Mouse (Mus musculus) stomach, embryonic 16.5 days (tissue): ENCODE results near the gene Arih1. TPM values are rescaled to one million over a fixed set of nuclear protein-coding genes. Genes with fewer than 3 reads are reported as not detected.

Experiments
- ATAC-seq: fragments of 200-750 bp; cut with Nextera tagmentation; 2 replicates; pipeline ENCODE4 v1.8.0; 2017; ENCODE audit warnings: moderate number of reproducible peaks, moderate TSS enrichment; ENCODE audit not compliant: insufficient read depth, low FRiP score
- H3K27ac ChIP-seq: fragments of 300-500 bp; sonication (generic); 2 replicates; pipeline ENCODE4 v1.5.1; 2014; ENCODE audit warnings: low read length
- H3K27me3 ChIP-seq: fragments of 300-500 bp; sonication (generic); 2 replicates; pipeline ENCODE4 v1.6.1; 2014; ENCODE audit warnings: low read length, control low read depth, mixed read lengths; ENCODE audit not compliant: control insufficient read depth, insufficient read depth
- H3K36me3 ChIP-seq: fragments of 300-500 bp; sonication (generic); 2 replicates; pipeline ENCODE4 v1.6.1; 2014; ENCODE audit warnings: low read length; ENCODE audit not compliant: control insufficient read depth, insufficient read depth
- H3K4me1 ChIP-seq: fragments of 300-500 bp; sonication (generic); 2 replicates; pipeline ENCODE4 v1.6.1; 2014; ENCODE audit warnings: low read length, control low read depth, mixed read lengths; ENCODE audit not compliant: control insufficient read depth, insufficient read depth
- H3K4me2 ChIP-seq: fragments of 300-500 bp; sonication (generic); 2 replicates; pipeline ENCODE4 v1.6.1; 2014; ENCODE audit warnings: low read depth, low read length, mixed read lengths
- H3K4me3 ChIP-seq: fragments of 300-500 bp; sonication (generic); replicated peaks from 2 replicates; pipeline ENCODE4 v1.5.1; 2014; ENCODE audit warnings: mild to moderate bottlenecking, low read length
- H3K9ac ChIP-seq: fragments of 300-500 bp; sonication (generic); 2 replicates; pipeline ENCODE4 v1.6.1; 2014; ENCODE audit warnings: low read length
- H3K9me3 ChIP-seq: fragments of 300-500 bp; sonication (generic); replicated peaks from 2 replicates; pipeline ENCODE4 v1.6.1; 2016; ENCODE audit warnings: low read length, control low read depth; ENCODE audit not compliant: control insufficient read depth
- WGBS: fragments of 180-500 bp; shearing (Covaris S2); extraction: QIAGEN DNeasy Blood & Tissue Kit; methylation state at CpG from one replicate; pipeline ENCODE4 v1.1.7; 2014; 5-methylcytosine and 5-hydroxymethylcytosine counted together
- polyA plus RNA-seq: library from polyadenylated mRNA; unstranded; fragments of >200 nt; fragmentation: Nextera tagmentation; extraction: Ambion mirVana; gene quantifications from 2 replicates; pipeline ENCODE4 v1.2.1, GENCODE M21; 2015

The Arih1 gene
- polyA plus RNA-seq, 1 experiment from 2014 or later: 12.3 TPM

- ATAC-seq: no peak
- 58% methylated on average over 5 of the region's 5 CpGs for WGBS
- Histone ChIP-seq H3K4me2 (no peak overlapping the region), H3K4me1 (no peaks in the 10 kb centered on the region), H3K9me3 (no peaks in the 10 kb centered on the region), H3K27me3 (no peaks in the 10 kb centered on the region), H3K9ac (no peak overlapping the region), H3K27ac (no peak overlapping the region), H3K4me3 (no peak overlapping the region), H3K36me3 (no peaks in the 10 kb centered on the region)
Observed at GRCm38 (mm10) chr9:59518976-59519375, 32.6 kb upstream of the Arih1 start.

- Histone ChIP-seq H3K4me3 (no peak overlapping the region), H3K4me1 (no peaks in the 10 kb centered on the region), H3K36me3 (no peaks in the 10 kb centered on the region), H3K9ac (no peak overlapping the region), H3K27me3 (no peaks in the 10 kb centered on the region), H3K27ac (no peak overlapping the region), H3K4me2 (no peak overlapping the region), H3K9me3 (no peaks in the 10 kb centered on the region)
- WGBS: 48% methylated on average over 7 of the region's 7 CpGs
- ATAC-seq: no peak
Observed at GRCm38 (mm10) chr9:59517127-59517526, 30.7 kb upstream of the Arih1 start.

GRCm38 (mm10) chr9:59515069-59515468, 28.7 kb upstream of the Arih1 start:
- H3K27ac ChIP-seq: no peak overlapping the region

GRCm38 (mm10) chr9:59512381-59512780, 26.0 kb upstream of the Arih1 start:
- Histone ChIP-seq H3K9ac (no peak overlapping the region), H3K9me3 (no peaks in the 10 kb centered on the region), H3K4me1 (no peaks in the 10 kb centered on the region), H3K27ac (no peak overlapping the region), H3K27me3 (no peaks in the 10 kb centered on the region), H3K4me2 (no peak overlapping the region), H3K4me3 (no peak overlapping the region), H3K36me3 (no peaks in the 10 kb centered on the region)
- 36% methylated on average over 4 of the region's 4 CpGs for WGBS
- ATAC-seq: no peak

More at GRCm38 (mm10) chr9:59515069-59515468, 28.7 kb upstream of the Arih1 start:
- Histone ChIP-seq H3K4me2 (no peak overlapping the region), H3K4me1 (no peaks in the 10 kb centered on the region), H3K9me3 (no peaks in the 10 kb centered on the region), H3K4me3 (no peak overlapping the region), H3K27me3 (no peaks in the 10 kb centered on the region), H3K9ac (no peak overlapping the region), H3K36me3 (no peaks in the 10 kb centered on the region)
- 48% methylated on average over 3 of the region's 3 CpGs for WGBS
- no peak for ATAC-seq

GRCm38 (mm10) chr9:59508146-59508545, 21.7 kb upstream of the Arih1 start:
- ATAC-seq: no peak

GRCm38 (mm10) chr9:59487331-59487730, 913 bp upstream of the Arih1 start:
- Histone ChIP-seq H3K4me2 (peak overlapping the region; percentile 66), H3K4me3 (peak overlapping the region; percentile 100), H3K27ac (peak overlapping the region; percentile 99), H3K4me1 (peaks cover 6% of the 10 kb centered on the region; the same call in 1 of the 2 replicates), H3K27me3 (no peaks in the 10 kb centered on the region), H3K9ac (peak overlapping the region; percentile 99), H3K9me3 (no peaks in the 10 kb centered on the region), H3K36me3 (no peaks in the 10 kb centered on the region)
- no peak for ATAC-seq

More at GRCm38 (mm10) chr9:59508146-59508545, 21.7 kb upstream of the Arih1 start:
- Histone ChIP-seq H3K4me3 (no peak overlapping the region), H3K9me3 (no peaks in the 10 kb centered on the region), H3K27me3 (no peaks in the 10 kb centered on the region), H3K27ac (no peak overlapping the region), H3K9ac (no peak overlapping the region), H3K4me2 (no peak overlapping the region), H3K36me3 (no peaks in the 10 kb centered on the region), H3K4me1 (no peaks in the 10 kb centered on the region)
- WGBS: 41% methylated on average over 1 of the region's 1 CpGs

GRCm38 (mm10) chr9:59486076-59486518, 321 bp downstream of the Arih1 start:
- Histone ChIP-seq H3K4me2 (peak overlapping the region; percentile 73), H3K27me3 (no peaks in the 10 kb centered on the region), H3K4me1 (peaks cover 6% of the 10 kb centered on the region; the same call in 1 of the 2 replicates), H3K27ac (peak overlapping the region; percentile 99), H3K4me3 (peak overlapping the region; percentile 100), H3K36me3 (no peaks in the 10 kb centered on the region), H3K9ac (peak overlapping the region; percentile 99), H3K9me3 (no peaks in the 10 kb centered on the region)
- peak; percentile 71 for ATAC-seq
- WGBS: under 1% methylated on average over 40 of the region's 71 CpGs

GRCm38 (mm10) chr9:59485511-59486075, 825 bp downstream of the Arih1 start:
- under 1% methylated on average over 32 of the region's 34 CpGs for WGBS
- peak overlapping the region; percentile 99 for H3K27ac ChIP-seq
- H3K4me3 ChIP-seq: peak overlapping the region; percentile 100
- peak overlapping the region; percentile 73 for H3K4me2 ChIP-seq
- H3K4me1 ChIP-seq: peaks cover 6% of the 10 kb centered on the region; the same call in 1 of the 2 replicates
- no peaks in the 10 kb centered on the region for H3K36me3 ChIP-seq
- peak; percentile 30 for ATAC-seq
- H3K9me3 ChIP-seq: no peaks in the 10 kb centered on the region
- no peaks in the 10 kb centered on the region for H3K27me3 ChIP-seq
- H3K9ac ChIP-seq: peak overlapping the region; percentile 99

GRCm38 (mm10) chr9:59484760-59485159, 1.7 kb downstream of the Arih1 start:
- ATAC-seq: no peak
- peaks cover 6% of the 10 kb centered on the region; the same call in 1 of the 2 replicates for H3K4me1 ChIP-seq
- H3K36me3 ChIP-seq: no peaks in the 10 kb centered on the region
- H3K9me3 ChIP-seq: no peaks in the 10 kb centered on the region
- WGBS: 9% methylated on average over 7 of the region's 7 CpGs
- H3K4me3 ChIP-seq: peak overlapping the region; percentile 100
- no peak overlapping the region for H3K27ac ChIP-seq
- H3K9ac ChIP-seq: peak overlapping the region; percentile 99
- no peaks in the 10 kb centered on the region for H3K27me3 ChIP-seq
- H3K4me2 ChIP-seq: peak overlapping the region; percentile 73
